Mouse (Mus musculus) hindlimb bud, embryonic 11.5 days (tissue): Measurements from ENCODE around the gene Brdt.
"Not testable (repeated sequence)": the region's sequence is repeated elsewhere in the genome, so short reads cannot be mapped to it uniquely, and the experiment has no call there.

Source experiments
- DNase-seq: peaks from one replicate; pipeline ENCODE4 v3.0.0-alpha.2; 2012; ENCODE audit warnings: low read depth, low spot score; ENCODE audit errors: extremely low spot score

Brdt gene

DNA sequence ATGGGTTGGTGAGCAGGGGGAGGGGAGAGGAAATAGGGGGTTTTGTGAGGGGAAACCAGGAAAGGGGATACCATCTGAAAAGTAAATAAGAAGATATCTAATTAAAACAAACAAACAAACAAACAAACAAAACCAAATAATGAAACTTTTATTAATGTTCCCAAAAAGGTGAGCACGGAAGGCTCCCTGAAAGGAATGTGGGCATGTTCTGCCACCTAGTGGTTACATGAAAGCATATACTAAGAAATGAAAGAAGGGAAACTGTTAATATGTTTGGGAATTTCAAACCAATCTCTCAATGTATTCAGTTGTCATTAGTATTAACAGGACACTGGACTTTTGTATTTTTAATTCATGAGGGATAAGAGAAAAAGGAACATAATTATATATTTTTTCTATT, 10.3 kb upstream of the Brdt start:
- DNase-seq: no peak

GRCm38 (mm10) chr5:107340404-107340803, 9.4 kb downstream of the Brdt start:
- no peak for DNase-seq

- DNase-seq: no peak
These were observed 11.9 kb downstream of the Brdt start for GRCm38 (mm10) chr5:107342891-107343290.

GRCm38 (mm10) chr5:107346214-107346613, 15.3 kb downstream of the Brdt start:
- DNase-seq: no peak

DNA sequence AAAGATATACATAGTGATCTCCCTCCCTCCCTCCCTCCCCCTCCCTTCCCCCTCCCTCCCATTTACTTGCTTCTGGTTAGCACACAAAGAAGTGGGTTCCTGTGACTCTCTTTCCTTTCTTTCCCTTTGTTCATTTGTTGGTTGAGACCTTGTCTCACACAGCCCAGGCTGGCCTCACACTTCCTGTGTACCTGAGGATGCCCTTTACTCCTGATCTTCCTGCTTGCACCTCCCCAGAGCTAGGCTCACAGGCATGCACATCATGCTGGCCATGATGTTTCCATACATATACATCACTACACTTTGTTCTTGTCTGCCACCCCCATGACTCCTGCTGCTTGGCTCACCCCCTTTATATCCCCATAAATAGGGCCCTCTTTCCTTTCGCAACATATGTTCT, 21.6 kb downstream of the Brdt start:
- DNase-seq: no peak

DNA sequence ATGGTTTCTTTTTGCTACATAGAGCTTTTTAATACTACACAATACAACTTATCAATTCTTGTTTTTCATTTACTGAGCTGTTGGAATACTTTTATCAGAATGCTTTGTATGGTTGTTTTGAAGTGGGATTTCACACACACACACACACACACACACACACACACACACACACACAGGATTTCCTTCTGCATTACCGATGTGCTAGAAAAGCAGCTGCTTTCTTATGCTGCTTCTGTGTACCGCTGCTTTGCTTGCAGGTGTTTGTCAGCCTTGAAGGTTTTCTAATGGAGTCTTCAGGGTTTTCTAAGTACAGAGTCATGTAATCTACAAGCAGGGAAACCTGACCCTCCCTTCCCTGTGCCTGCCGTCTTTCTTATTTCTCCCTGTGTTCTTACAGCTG, 23.0 kb downstream of the Brdt start:
- no peak for DNase-seq

DNA sequence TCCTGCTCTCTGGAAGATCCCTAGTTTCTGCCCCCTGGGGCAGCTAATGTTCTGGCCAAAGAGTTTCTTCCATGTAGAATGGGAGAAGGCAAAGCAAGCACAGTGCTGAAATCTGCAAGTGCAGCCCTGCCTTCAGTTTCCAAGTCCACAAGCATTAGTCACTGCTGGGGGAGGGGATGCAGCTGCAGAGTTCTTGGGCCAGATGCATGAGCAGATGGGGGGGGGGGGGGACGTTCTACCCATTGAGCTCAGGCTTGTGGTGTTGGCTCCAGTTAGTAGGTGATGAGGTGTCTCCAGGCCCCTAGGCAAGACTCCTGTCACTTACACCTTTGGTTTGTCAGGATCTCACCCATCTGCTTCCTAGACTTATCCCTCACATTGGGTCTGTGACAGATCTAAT, 24.8 kb downstream of the Brdt start:
- DNase-seq: no peak

GRCm38 (mm10) chr5:107357723-107358122, 26.8 kb downstream of the Brdt start:
- no peak for DNase-seq

DNA sequence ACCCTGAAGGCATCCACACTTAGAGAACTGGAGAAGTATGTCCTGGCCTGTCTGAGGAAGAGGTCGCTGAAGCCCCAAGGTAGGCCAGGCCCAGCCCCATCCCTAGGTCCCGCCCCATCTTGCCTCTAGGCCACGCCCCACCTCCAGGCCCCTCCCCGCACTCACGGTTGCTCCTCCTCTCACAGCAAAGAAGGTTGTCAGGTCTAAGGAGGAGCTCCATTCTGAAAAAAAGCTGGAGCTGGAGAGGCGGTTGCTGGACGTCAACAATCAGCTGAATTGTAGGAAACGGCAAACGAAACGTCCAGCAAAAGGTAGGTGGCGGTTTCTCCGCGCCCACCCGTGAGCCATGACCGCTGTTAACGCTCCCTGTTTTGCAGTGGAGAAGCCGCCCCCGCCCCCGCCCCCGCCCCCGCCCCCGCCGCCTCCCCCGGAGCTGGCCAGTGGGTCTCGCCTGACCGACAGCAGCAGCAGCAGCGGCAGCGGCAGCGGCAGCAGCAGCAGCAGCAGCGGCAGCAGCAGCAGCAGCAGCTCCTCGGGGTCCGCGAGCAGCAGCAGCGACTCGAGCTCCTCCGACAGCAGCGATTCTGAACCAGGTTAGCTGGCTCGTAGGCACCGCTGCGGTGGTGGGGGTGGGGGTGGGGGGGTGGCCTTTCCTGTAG, 28.6 kb downstream of the Brdt start:
- DNase-seq: peak; percentile 61

- DNase-seq: peak; percentile 6
These were observed 29.2 kb downstream of the Brdt start for GRCm38 (mm10) chr5:107360054-107360730.

- no peak for DNase-seq
These were observed 39.1 kb downstream of the Brdt start for GRCm38 (mm10) chr5:107370040-107370439.

DNA sequence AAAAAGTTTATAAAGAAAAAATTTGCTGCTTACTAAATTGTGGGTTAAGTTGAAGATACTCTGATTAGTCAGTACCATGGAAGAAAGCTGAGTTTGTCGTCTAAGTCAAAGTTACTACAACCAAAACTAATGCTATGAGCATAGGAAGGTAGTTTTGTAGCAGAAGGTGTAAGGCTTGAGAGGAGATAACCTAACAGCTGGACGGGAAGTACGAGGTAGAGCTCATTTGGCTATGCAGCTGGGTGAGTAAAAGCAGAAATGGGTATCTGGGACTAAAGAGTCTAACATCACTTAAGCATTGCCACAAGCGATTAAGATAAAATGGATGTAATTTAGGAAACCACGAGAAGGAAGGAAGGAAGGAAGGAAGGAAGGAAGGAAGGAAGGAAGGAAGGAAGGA, 40.4 kb downstream of the Brdt start:
- no peak for DNase-seq

DNA sequence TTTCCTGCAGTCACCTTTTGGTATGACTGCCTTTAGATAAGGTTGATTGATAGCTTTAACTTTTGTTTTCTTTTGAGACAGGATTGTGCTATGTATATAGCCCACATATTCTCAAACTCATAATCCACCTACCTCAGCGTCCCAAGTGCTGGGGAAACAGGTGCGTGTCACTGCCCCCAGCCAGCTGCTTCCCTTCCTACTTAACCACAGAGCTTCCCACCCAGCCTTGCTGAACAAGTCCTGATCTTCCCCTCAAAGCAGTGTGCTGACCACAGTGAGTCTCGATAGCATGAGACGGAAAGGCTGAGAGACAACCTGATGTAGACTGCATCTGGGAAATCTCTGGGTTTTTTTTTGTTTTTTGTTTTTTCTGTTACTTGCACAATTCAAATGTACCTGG, 42.3 kb downstream of the Brdt start:
- DNase-seq: no peak

GRCm38 (mm10) chr5:107386448-107386847, 55.5 kb downstream of the Brdt start:
- DNase-seq: not testable (repeated sequence)

GRCm38 (mm10) chr5:107387788-107388187, 56.8 kb downstream of the Brdt start:
- no peak for DNase-seq

DNA sequence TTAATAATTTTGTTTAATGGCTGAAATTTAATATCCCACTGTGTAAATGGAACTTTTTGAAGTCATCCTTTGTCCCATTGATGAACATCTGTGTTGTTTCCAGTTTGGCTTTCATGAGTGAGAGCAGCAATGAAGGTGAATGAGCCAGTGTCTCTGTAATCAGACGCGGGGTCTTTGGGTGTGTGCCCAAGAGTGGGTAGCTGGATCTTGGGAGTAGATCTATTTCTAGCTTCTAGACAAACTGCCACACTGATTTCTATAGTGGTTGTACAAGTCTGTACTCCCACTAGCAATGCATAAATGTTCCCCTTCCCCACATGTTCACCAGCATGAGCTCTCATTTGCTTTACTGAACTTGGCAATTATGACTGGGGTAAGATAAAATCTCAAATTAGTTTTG, 58.4 kb downstream of the Brdt start:
- DNase-seq: no peak

DNA sequence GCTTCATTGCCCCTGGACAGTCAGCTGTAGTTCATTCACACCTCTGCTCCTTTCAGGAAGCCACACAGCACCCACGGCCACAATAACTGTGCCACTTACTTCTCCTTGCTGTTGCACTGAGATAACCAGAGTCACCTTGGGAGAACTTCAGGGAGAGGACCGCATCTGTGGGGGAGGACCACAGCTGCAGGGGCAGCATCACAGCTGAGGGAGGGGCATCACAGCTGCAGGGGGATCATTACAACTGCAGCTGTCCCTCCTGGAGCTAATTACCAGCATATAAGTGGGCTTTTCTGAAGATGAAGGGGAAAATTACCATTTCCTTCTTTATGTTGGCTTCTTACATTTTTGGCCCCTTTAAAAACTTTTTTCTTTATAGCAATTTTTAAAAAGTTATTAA, 63.5 kb downstream of the Brdt start:
- no peak for DNase-seq

DNA sequence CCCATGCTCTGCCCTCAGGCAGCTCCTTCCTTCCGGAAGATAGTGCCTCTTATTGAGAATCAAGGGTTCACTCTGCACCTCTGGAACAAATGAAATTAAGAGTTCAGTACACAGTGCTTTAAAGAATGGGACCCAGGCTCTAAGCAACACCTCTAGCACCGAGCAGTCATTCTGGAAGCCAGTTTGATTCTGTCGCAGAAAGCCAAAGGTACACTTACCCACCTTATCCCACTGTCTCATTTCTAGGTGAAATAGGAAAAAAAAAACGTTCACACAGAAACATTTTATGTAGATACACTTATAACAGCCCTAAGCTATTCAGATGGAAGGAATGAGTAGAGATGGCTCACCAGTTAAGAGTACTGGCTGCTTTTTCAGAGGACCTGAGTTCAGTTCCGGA, 71.5 kb downstream of the Brdt start, which contains the start of gene Ephx4:
Ephx4 (plus strand) TSS at position 301 of the 400 bp plus-strand sequence.
- no peak for DNase-seq

DNA sequence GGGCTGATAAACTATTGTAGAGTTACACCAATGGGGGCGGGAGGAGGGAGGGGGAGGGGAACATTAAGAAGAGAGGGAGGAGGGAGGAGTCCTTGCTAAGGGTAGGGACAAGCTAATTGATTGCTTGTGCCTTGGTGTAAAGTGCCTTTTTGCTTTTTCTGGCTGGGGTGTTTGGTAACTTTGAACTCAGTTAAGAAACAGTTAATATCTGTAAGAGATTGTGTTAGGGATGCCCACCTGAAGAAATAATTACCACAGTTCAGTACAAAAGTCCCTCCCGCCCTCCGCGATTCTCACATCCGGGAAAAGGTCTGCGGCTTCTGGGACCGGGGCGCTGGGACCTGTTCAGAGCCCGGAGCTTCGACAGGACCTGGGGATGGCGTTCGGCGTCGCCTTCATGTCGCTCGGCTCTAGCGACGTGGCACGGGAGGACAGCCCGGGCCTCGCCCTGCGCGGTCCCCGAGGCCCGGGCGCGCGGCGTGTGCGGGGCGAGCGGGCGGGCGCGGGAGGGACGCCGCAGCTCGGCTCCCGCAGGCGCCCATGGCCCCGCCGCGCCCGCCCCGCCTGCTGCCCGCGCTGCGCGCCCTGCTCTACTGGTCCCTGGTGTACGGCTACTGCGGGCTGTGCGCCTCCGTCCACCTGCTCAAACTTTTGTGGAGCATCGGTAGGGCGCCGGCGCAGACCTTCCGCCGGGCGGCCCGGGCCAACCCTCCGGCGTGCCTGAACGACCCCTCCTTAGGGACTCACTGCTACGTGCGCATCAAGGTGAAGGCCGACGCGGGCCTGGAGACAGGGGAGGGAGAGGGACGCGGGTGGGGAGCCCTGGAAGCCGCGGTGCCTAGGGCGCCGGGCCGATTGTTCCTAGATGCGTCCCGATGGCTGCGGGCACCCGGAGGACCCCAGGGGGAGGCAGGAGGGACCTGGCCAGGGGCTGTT, 72.3 kb downstream of the Brdt start:
- peak; percentile 31 for DNase-seq

DNA sequence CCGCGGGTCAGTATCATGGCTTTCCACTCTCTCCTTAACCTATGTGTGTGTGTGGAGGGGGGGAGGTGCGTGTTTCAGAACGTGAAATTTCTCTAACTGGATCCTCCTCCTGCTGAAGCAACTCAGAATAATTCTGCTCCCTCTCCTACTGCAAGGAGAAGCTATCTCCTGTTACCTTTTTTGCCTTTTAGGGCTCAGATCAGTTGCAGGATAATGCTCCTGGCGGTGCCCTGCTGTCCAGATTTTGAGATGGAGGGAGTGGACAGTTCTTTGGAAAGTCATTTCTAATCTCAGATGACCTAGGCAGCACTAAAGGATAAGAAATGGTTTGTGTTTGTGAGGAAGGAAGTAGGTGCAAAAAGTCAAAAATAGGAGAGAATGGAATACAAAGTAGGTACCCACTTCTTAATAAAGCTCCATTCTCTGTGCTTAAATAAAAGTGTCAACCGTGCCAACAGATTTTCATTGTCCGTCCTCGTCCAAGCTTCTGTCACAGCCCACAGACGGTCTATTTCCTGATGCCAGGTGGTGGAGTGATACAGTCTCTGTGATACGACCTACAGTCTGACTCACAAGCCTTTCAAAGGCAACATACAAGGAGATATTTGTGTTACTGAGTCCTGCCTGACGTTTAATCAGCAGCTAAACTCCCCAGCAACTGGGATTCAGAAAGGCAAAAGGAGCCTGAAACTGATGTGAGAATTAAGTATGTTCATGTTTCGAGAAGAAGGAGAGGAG, 73.2 kb downstream of the Brdt start:
- DNase-seq: no peak

DNA sequence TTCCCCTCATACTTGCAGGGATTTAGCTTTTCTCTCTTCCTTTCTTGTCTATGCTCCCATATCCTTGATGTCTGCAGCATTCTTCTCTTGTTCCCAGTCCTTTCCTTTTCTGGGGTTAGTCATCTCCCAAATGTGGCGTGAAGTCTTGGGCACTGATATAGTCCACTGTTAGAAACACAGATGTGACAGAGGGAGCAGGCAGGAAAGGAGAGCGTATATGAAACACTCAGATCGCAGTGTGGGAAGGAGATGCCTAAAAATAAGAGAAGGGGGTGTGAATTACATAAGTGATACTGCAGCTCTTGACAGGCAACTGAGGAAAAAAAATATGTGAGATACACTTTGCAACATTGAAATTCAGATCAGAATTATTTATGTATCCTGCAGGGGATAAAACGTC, 74.4 kb downstream of the Brdt start:
- no peak for DNase-seq
